Mouse (Mus musculus): ENCODE measurements at regions not wholly inside any gene's neighbourhood (a gene's known extent, or its start where the extent isn't known, plus 50 kb on each side); places are given as distances from the start of the nearest gene placed in this dataset.

GRCm38 (mm10) chr12:45439745-45440144 is 365.2 kb upstream of the Stxbp6 start:
- Histone ChIP-seq H3K4me3 (replicated peaks; ENCODE audit: low read length) (no peak overlapping the region), H3K9ac (ENCODE audit: low read depth, low read length, severe bottlenecking) (no peak overlapping the region), H3K4me1 (ENCODE audit: control insufficient read depth, insufficient read depth, low read length) (no peaks in the 10 kb centered on the region), H3K27ac (replicated peaks; ENCODE audit: low read depth, low read length) (no peak overlapping the region), H3K4me2 (replicated peaks; ENCODE audit: low read depth, low read length, severe bottlenecking) (no peak overlapping the region), H3K9me3 (ENCODE audit: control insufficient read depth, low read length) (no peaks in the 10 kb centered on the region), H3K36me3 (ENCODE audit: control insufficient read depth, insufficient read depth, low read length) (no peaks in the 10 kb centered on the region), H3K27me3 (ENCODE audit: control insufficient read depth, insufficient read depth, low read length) (no peaks in the 10 kb centered on the region)
- DNase-seq (ENCODE audit: low spot score) (no peak), ATAC-seq (ENCODE audit: low FRiP score, low read depth) (no peak)
- TF ChIP-seq POLR2A (IDR thresholded peaks at IDR 0.05; ENCODE audit: borderline replicate concordance, extremely low read depth, insufficient read depth, insufficient read length): no peak
- 85% methylated on average over 2 of the region's 2 CpGs for WGBS

GRCm38 (mm10) chr12:45437271-45437670 is 362.8 kb upstream of the Stxbp6 start:
- Histone ChIP-seq H3K9me3 (ENCODE audit: control insufficient read depth, low read length) (no peaks in the 10 kb centered on the region), H3K27ac (replicated peaks; ENCODE audit: low read depth, low read length) (no peak overlapping the region), H3K27me3 (ENCODE audit: control insufficient read depth, insufficient read depth, low read length) (no peaks in the 10 kb centered on the region), H3K4me1 (ENCODE audit: control insufficient read depth, insufficient read depth, low read length) (no peaks in the 10 kb centered on the region), H3K4me3 (replicated peaks; ENCODE audit: low read length) (no peak overlapping the region), H3K4me2 (replicated peaks; ENCODE audit: low read depth, low read length, severe bottlenecking) (no peak overlapping the region), H3K36me3 (ENCODE audit: control insufficient read depth, insufficient read depth, low read length) (no peaks in the 10 kb centered on the region), H3K9ac (ENCODE audit: low read depth, low read length, severe bottlenecking) (no peak overlapping the region)
- no peak for TF ChIP-seq POLR2A (IDR thresholded peaks at IDR 0.05; ENCODE audit: borderline replicate concordance, extremely low read depth, insufficient read depth, insufficient read length)
- ATAC-seq (ENCODE audit: low FRiP score, low read depth): no peak
- no peak for DNase-seq (ENCODE audit: low spot score)

GRCm38 (mm10) chr12:45399436-45399835 is 324.9 kb upstream of the Stxbp6 start:
- no peak overlapping the region for H3K27ac ChIP-seq (replicated peaks; ENCODE audit: low read depth, low read length)
- no peak for ATAC-seq (ENCODE audit: low FRiP score, low read depth)
- H3K36me3 ChIP-seq (ENCODE audit: control insufficient read depth, insufficient read depth, low read length): no peaks in the 10 kb centered on the region

GRCm38 (mm10) chr12:45384864-45385263 is 310.4 kb upstream of the Stxbp6 start:
- H3K27ac ChIP-seq (replicated peaks; ENCODE audit: low read depth, low read length): no peak overlapping the region
- no peak for TF ChIP-seq POLR2A (IDR thresholded peaks at IDR 0.05; ENCODE audit: borderline replicate concordance, extremely low read depth, insufficient read depth, insufficient read length)
- H3K4me3 ChIP-seq (replicated peaks; ENCODE audit: low read length): no peak overlapping the region
- no peak for DNase-seq (ENCODE audit: low spot score)
- H3K4me1 ChIP-seq (ENCODE audit: control insufficient read depth, insufficient read depth, low read length): no peaks in the 10 kb centered on the region
- WGBS: 61% methylated on average over 3 of the region's 3 CpGs
- no peaks in the 10 kb centered on the region for H3K9me3 ChIP-seq (ENCODE audit: control insufficient read depth, low read length)
- H3K9ac ChIP-seq (ENCODE audit: low read depth, low read length, severe bottlenecking): no peak overlapping the region
- no peaks in the 10 kb centered on the region for H3K36me3 ChIP-seq (ENCODE audit: control insufficient read depth, insufficient read depth, low read length)
- H3K27me3 ChIP-seq (ENCODE audit: control insufficient read depth, insufficient read depth, low read length): no peaks in the 10 kb centered on the region
- no peak for ATAC-seq (ENCODE audit: low FRiP score, low read depth)
- no peak overlapping the region for H3K4me2 ChIP-seq (replicated peaks; ENCODE audit: low read depth, low read length, severe bottlenecking)

More at GRCm38 (mm10) chr12:45399436-45399835, 324.9 kb upstream of the Stxbp6 start:
- Histone ChIP-seq H3K4me2 (replicated peaks; ENCODE audit: low read depth, low read length, severe bottlenecking) (no peak overlapping the region), H3K9ac (ENCODE audit: low read depth, low read length, severe bottlenecking) (no peak overlapping the region), H3K27me3 (ENCODE audit: control insufficient read depth, insufficient read depth, low read length) (no peaks in the 10 kb centered on the region), H3K4me3 (replicated peaks; ENCODE audit: low read length) (no peak overlapping the region), H3K9me3 (ENCODE audit: control insufficient read depth, low read length) (no peaks in the 10 kb centered on the region), H3K4me1 (ENCODE audit: control insufficient read depth, insufficient read depth, low read length) (no peaks in the 10 kb centered on the region)
- no peak for DNase-seq (ENCODE audit: low spot score)
- 78% methylated on average over 2 of the region's 2 CpGs for WGBS
- no peak for TF ChIP-seq POLR2A (IDR thresholded peaks at IDR 0.05; ENCODE audit: borderline replicate concordance, extremely low read depth, insufficient read depth, insufficient read length)

Measured in limb, embryonic 14.5 days (tissue).